Mouse (Mus musculus): ENCODE data around the gene Ovch2.

DNA sequence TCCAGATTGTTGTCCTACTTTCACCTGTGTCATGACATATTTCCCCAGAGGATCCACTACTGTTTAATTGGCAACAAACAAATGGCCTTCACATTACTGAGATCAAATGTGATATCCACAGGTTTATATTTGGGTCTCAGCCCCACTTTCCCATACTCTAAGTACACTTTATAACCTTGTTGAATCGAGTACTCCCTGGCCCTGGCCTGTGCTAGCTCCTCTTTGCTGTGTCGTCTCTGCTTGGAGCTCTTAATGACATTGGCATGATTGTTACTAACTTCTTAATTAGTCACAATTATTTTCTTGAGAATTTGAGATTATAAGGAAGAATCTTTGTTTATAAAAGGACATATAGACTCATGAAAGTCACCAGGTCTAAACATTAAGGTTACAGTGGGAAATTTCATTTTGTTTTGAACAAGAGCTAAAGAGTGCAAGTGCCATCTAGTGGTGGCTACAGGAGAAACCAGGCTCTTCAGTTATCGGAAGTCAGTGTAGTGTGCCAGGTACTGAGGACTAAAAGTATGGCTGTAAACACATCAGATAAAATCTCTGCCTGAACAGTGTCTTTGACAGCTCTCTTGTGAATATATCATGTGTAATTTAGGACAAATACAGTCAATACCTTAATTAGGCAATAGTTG is 12.9 kb downstream of the Ovch2 start:
- TF ChIP-seq ZNF384 (IDR thresholded peaks at IDR 0.05; ENCODE audit: low read depth, low read length) (no peak), CHD2 (IDR thresholded peaks at IDR 0.05; ENCODE audit: low read depth, low read length) (no peak), ZC3H11A (IDR thresholded peaks at IDR 0.05; ENCODE audit: borderline replicate concordance, low read depth, low read length) (peak; percentile 56; the same call in 1 of the 2 replicates), HCFC1 (IDR thresholded peaks at IDR 0.05; ENCODE audit: borderline replicate concordance, insufficient read depth, low read length) (no peak)

Measured in ES-E14 (cell line).